Mouse (Mus musculus) adrenal gland, adult 8-10 months (tissue): Measurements from ENCODE around the gene Gm2244. TPM values are rescaled to one million over a fixed set of nuclear protein-coding genes. Genes with fewer than 3 reads are reported as not detected.
"Not testable (repeated sequence)": the region's sequence is repeated elsewhere in the genome, so short reads cannot be mapped to it uniquely, and the experiment has no call there.

ENCODE experiments used
- DNase-seq: peaks from one replicate; pipeline ENCODE4 v3.0.0; 2022
- total RNA-seq, 4 experiments: library from RNA; stranded (reverse); gene quantifications; 2 replicates each; pipeline ENCODE4 v1.2.4; 2022

Gene Gm2244
- total RNA-seq: not detected

DNA sequence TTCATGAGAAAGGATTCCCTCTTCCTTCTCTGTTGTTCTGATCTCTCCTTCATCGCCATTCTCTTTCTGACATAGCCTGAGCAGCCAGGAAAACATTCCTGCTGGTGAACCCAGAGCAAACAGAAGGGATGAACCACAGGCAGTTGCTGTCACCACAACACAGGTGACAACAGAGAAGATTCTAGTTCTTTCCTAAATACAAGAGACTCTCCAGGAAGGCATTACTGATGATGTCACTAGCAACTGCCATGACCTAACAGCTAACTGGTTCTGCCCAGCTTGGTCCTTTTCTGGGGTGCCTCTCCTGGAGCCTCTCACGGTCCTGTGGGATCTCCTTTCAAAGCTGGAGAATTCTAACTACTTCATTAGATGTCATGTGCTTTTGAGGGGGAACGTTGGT, at the start of gene Gm2244:
Gm2244 (minus strand) TSS at position 101 of the 400 bp plus-strand sequence.
- not testable (repeated sequence) for DNase-seq

DNA sequence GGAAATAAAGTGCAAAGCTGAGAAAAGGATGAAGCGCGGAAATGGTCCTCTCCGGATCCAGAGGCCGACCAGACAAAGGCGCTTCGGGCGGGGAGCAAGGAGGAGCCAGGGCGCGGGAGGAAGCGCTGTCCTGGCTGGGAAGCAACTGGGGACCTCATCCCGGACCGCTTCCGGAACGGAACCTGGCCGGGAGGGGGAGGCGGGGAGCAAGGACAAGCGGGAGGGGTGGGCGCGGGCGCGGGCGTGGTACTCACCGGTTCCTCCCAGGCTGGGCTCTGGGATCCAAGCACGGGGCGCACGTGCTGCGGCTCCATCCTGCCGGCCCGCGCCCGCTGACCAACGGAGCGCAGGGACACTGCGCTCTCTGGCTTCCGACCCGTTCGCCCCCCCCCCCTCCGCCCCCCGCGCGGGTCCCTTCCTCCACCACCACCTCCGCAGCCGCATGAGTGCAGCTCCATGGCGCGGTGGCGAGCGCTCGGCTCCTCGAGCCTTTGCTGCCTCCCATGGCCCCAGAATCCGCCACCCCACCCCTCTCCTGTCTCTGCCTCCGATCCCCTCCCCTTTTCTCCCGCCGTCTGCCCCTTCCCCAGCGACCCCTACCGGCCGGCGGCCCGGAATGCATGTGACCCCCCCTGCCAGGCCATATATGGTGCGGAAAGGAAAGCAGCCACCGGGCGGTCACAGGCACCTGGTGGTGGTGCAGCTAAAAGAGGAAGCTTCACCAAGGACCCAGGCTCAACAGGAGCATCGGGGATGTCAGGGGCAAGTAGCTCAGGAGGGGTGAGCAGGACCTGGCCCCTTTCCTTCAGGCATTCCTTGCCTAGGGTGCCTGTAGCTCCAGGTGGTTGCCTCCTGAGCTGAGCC, 35.3 kb upstream of the Gm2244 start, which contains the start of gene Gm2237:
Gm2237 (minus strand) TSS at position 332 of the 864 bp plus-strand sequence.
- peak; percentile 11 for DNase-seq

Other genes with a start within 250 kb of the Gm2244 start
- 1 to 10 TPM in 1 of 4 experiments, under 1 TPM in 1, not detected in 2; 0.67 to 1.2 TPM for gene Gm21738, start 131.0 kb downstream of the Gm2244 start, total RNA-seq
- gene Gm2237, start 35.2 kb upstream of the Gm2244 start, total RNA-seq: 1 to 10 TPM in 2 of 4 experiments, under 1 TPM in 2; 0.42 to 1.4 (median 0.84) TPM
- gene Gm5458, start 52.6 kb upstream of the Gm2244 start, total RNA-seq: not detected
- gene Nid2, start 201.3 kb upstream of the Gm2244 start, total RNA-seq: 10 to 100 TPM; 12.2 to 21.4 (median 17.3) TPM